Mouse (Mus musculus) hindbrain, embryonic 11.5 days (tissue): ENCODE data around the gene 1700013G24Rik. TPM values are rescaled to one million over a fixed set of nuclear protein-coding genes. Genes with fewer than 3 reads are reported as not detected.
"Not testable (repeated sequence)": the region's sequence is repeated elsewhere in the genome, so short reads cannot be mapped to it uniquely, and the experiment has no call there.

Source experiments
- ATAC-seq: fragments of 200-750 bp; cut with Nextera tagmentation; 2 replicates; pipeline ENCODE4 v1.8.0; 2017; ENCODE audit warnings: mild to moderate bottlenecking, moderate TSS enrichment, moderate library complexity; ENCODE audit not compliant: low FRiP score
- DNase-seq: peaks from one replicate; pipeline ENCODE4 v3.0.0-alpha.2; 2015; ENCODE audit warnings: low spot score
- H3K27ac ChIP-seq: fragments of 300-500 bp; sonication (generic); 2 replicates; pipeline ENCODE4 v1.5.1; 2014; ENCODE audit warnings: mild to moderate bottlenecking, low read depth, low read length
- H3K27me3 ChIP-seq: fragments of 300-500 bp; sonication (generic); 2 replicates; pipeline ENCODE4 v1.6.1; 2014; ENCODE audit warnings: mild to moderate bottlenecking, low read length, moderate library complexity, mixed read lengths; ENCODE audit not compliant: control insufficient read depth, insufficient read depth
- H3K36me3 ChIP-seq: fragments of 300-500 bp; sonication (generic); 2 replicates; pipeline ENCODE4 v1.6.1; 2014; ENCODE audit warnings: mild to moderate bottlenecking, low read length, moderate library complexity, mixed read lengths; ENCODE audit not compliant: control insufficient read depth, insufficient read depth
- H3K4me1 ChIP-seq: fragments of 300-500 bp; sonication (generic); replicated peaks from 2 replicates; pipeline ENCODE4 v1.6.1; 2014; ENCODE audit warnings: low read length, mixed read lengths; ENCODE audit not compliant: control insufficient read depth, insufficient read depth
- H3K4me2 ChIP-seq: fragments of 300-500 bp; sonication (generic); replicated peaks from 2 replicates; pipeline ENCODE4 v1.6.1; 2014; ENCODE audit warnings: mild to moderate bottlenecking, low read depth, low read length
- H3K4me3 ChIP-seq: fragments of 300-500 bp; sonication (generic); 2 replicates; pipeline ENCODE4 v1.5.1; 2014; ENCODE audit warnings: low read depth, low read length
- H3K9ac ChIP-seq: fragments of 300-500 bp; sonication (generic); 2 replicates; pipeline ENCODE4 v1.6.1; 2014; ENCODE audit warnings: low read depth, low read length
- H3K9me3 ChIP-seq: fragments of 300-500 bp; sonication (generic); 2 replicates; pipeline ENCODE4 v1.6.1; 2016; ENCODE audit warnings: low read length; ENCODE audit not compliant: control insufficient read depth
- WGBS: fragments of 180-500 bp; shearing (Covaris S2); extraction: QIAGEN DNeasy Blood & Tissue Kit; methylation state at CpG from one replicate; pipeline ENCODE4 v1.1.7; 2014; 5-methylcytosine and 5-hydroxymethylcytosine counted together
- polyA plus RNA-seq: library from polyadenylated mRNA; unstranded; fragments of >200 nt; fragmentation: Nextera tagmentation; extraction: Ambion mirVana; gene quantifications from 2 replicates; pipeline ENCODE4 v1.2.1, GENCODE M21; 2014

Gene 1700013G24Rik
- polyA plus RNA-seq = not detected in 2 replicates

DNA sequence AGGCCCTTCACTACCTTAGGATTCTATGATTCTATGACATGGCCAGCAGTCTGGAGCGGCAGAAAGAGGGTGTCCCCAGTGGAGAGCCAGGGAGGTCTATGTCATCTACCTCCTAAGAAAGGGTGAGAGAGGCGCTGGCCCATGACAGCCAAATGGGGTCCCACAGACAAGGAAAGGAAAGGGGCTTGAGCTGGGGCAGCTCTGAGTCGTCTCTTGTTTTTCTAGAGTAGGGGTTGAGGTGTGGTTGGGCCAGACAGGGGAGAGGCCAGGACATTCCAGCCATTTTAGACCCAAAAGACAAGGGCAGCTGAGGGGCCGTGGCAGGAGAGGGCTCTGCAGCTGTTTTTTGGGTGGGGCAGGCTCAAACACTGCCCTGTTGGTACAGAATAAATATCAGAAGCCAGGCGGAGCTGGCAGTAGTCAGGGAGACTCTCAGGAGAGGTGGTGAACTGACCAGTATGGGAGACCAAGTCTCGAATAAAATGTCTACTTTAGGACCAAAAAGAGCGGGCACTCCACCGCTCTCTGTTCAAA is at the start of gene 1700013G24Rik:
1700013G24Rik (plus strand) TSS at position 51 of the 534 bp plus-strand sequence.
- no peak within 1 kb of the TSS for H3K27ac ChIP-seq
- no peak within 1 kb of the TSS for H3K4me3 ChIP-seq
- DNase-seq (no peak), ATAC-seq (no peak)
- no peaks in the 10 kb centered on the region for H3K9me3 ChIP-seq
- no peaks in the 10 kb centered on the region for H3K36me3 ChIP-seq
- 79% methylated on average over 8 of the region's 8 CpGs for WGBS
- no peaks in the 10 kb centered on the region for H3K4me1 ChIP-seq
- no peaks in the 10 kb centered on the region for H3K27me3 ChIP-seq
- H3K4me2 ChIP-seq = no peak within 1 kb of the TSS
- H3K9ac ChIP-seq = no peak within 1 kb of the TSS

DNA sequence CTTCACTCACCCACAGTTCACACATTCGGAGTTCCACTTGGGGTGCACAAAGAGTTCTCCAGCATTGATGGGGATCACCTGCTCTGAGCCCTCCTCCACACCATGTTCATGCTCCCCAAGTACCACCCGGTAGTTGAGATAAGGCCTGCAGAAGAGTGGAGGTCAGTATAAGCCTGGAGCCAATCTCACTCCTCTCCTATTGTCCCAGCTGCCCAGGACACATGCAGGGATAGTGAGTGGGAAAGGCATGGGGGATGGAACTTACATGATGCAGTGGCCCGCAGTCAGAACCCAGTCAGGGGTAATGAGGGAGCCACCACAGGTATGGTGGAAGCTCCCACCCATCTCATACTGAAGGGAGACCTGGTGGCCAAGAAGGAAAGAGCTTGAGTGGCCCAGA is 47.5 kb upstream of the 1700013G24Rik start:
- Histone ChIP-seq H3K27me3 (no peaks in the 10 kb centered on the region), H3K4me1 (no peaks in the 10 kb centered on the region), H3K27ac (no peak overlapping the region), H3K4me2 (no peak overlapping the region), H3K9me3 (no peaks in the 10 kb centered on the region), H3K4me3 (no peak overlapping the region), H3K36me3 (no peaks in the 10 kb centered on the region), H3K9ac (no peak overlapping the region)
- ATAC-seq (no peak), DNase-seq (no peak)
- 87% methylated on average over 3 of the region's 3 CpGs for WGBS

DNA sequence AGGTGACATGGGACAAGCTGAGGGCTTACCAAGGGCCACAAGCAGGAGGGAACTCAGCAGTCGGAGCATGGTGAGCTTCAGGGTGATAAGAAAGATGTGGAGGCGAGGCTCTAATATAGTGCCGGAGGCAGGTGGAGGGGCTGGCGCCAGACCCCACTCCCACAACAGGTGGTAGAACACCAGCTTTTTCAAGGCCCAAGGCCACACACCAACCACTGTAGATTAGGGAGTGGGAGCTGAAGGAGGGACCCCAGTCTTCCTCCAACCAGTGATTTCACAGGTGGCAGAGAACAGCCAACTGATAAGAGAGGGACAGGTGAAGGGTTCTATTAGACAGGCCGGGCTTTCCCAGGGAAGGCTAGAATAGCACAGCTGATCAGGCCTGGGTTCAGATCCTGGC is 43.4 kb upstream of the 1700013G24Rik start, which contains the start of gene Cela3a:
Cela3a (minus strand) TSS at position 101 of the 400 bp plus-strand sequence.
- H3K4me1 ChIP-seq = no peaks in the 10 kb centered on the region
- no peak for ATAC-seq
- H3K27me3 ChIP-seq = no peaks in the 10 kb centered on the region
- no peaks in the 10 kb centered on the region for H3K36me3 ChIP-seq
- no peak for DNase-seq
- no peak within 1 kb of the TSS for H3K9ac ChIP-seq
- H3K27ac ChIP-seq = no peak within 1 kb of the TSS
- no peak within 1 kb of the TSS for H3K4me2 ChIP-seq
- WGBS = 89% methylated on average over 5 of the region's 5 CpGs
- H3K4me3 ChIP-seq = no peak within 1 kb of the TSS
- H3K9me3 ChIP-seq = no peaks in the 10 kb centered on the region

DNA sequence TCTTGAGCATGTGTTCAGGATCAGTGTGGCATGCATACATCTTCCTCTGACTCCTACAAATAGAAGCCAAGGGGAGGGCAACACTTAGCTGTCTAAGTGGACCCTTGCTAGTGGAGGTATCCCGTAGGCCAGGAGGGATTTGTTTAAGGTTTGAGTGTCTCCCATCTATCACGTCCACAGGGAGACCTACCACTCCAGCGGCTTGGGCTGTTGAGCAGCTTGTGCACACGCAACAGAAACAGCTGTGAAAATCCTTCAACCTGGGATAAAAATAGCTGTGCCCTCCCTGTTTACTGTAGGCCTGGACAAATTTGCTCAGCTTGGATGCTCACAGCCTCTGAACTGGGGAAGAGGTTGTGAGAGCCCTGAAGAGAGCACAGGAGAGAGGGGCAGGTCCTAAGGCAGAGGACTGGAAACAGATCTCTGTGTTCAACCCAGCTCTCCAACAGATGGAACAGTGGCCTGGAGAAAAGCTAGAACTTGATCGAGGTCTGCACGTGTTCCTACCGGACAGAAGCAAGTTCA is 40.8 kb upstream of the 1700013G24Rik start:
- 88% methylated on average over 7 of the region's 7 CpGs for WGBS
- not testable (repeated sequence) for H3K4me2 ChIP-seq, H3K27me3 ChIP-seq, H3K4me1 ChIP-seq, DNase-seq, H3K9me3 ChIP-seq, H3K9ac ChIP-seq, H3K27ac ChIP-seq, ATAC-seq, H3K36me3 ChIP-seq, H3K4me3 ChIP-seq

DNA sequence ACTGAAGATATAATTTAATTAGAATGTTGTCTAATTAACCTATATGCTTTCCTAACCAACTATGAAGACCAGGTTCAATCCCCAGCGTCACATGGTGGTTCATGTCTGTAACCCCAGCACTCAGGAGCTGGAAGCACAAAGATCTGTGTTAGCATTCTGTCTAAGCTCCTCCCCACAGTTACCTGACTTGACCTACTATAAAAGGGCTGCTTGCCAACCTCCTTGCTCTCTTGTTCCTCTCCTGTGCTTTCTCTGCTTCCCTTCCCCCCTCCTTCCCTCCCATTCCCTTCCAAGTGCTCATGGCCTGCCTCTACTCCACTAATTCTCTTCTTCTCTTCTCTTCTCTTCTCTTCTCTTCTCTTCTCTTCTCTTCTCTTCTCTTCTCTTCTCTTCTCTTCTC is 38.1 kb upstream of the 1700013G24Rik start:
- Histone ChIP-seq H3K9me3 (no peaks in the 10 kb centered on the region), H3K4me3 (no peak overlapping the region), H3K4me2 (no peak overlapping the region), H3K36me3 (no peaks in the 10 kb centered on the region), H3K4me1 (no peaks in the 10 kb centered on the region), H3K9ac (no peak overlapping the region), H3K27ac (no peak overlapping the region), H3K27me3 (no peaks in the 10 kb centered on the region)
- 73% methylated on average over 1 of the region's 1 CpGs for WGBS
- ATAC-seq (no peak), DNase-seq (no peak)

DNA sequence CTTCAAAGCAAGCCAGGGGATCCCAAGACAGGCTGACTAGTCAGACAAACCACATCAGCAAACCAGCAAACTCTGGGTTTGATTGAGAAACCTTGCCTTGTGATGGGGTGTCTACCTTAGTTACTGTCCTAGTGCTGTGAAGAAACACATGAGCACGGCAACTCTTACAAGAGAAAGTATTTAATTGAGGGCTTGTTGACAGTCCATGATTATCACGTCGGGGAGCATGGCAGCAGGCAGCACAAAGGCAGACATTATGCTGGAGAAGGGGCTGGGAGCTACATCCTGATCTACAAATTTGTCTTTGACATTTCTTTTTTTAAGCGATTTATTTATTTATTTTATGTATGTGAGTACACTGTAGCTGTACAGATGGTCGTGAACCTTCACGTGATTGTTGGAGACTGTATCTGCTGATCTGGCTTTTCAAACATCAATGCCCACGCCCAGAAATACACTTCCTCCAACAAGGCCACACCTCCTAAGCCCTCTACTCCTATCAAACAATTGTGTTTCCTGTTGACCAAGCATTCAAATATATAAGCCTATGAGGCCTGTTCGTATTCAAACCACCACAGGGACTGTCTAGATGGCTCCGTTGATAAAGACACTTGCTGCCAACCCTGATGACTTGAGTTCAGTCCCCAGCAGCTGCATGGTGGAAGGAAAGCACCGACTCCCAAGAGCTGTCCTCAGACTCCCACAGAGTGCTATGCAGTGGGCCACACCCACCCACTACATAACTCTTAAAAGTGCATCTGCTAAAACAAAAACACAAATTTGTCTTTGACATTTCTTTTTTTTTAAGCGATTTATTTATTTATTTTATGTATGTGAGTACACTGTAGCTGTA is 35.1 kb upstream of the 1700013G24Rik start:
- Histone ChIP-seq H3K9ac (no peak overlapping the region), H3K4me1 (no peaks in the 10 kb centered on the region), H3K4me3 (no peak overlapping the region), H3K4me2 (no peak overlapping the region), H3K9me3 (no peaks in the 10 kb centered on the region), H3K36me3 (no peaks in the 10 kb centered on the region), H3K27me3 (no peaks in the 10 kb centered on the region), H3K27ac (no peak overlapping the region)
- ATAC-seq (no peak), DNase-seq (no peak)
- WGBS = 75% methylated on average over 11 of the region's 11 CpGs

DNA sequence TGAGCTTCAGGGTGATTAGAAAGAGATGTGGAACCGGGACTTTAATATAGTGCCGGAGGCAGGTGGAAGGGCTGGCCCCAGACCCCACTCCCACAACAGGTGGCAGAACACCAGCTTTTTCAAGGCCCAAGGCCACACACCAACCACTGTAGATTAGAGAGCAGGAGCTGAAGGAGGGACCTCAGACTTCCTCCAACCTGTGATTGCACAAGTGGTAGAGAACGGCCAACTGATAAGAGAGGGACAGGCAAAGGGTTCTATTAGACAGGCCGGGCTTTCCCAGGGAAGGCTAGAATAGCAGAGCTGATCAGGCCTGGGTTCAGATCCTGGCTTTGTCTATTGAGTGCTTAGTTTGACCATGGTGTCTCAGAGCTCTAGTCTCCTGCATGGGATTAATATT is 22.6 kb upstream of the 1700013G24Rik start, which contains the start of gene Cela3b:
Cela3b (minus strand) TSS at position 39 of the 400 bp plus-strand sequence.
- WGBS = 92% methylated on average over 4 of the region's 4 CpGs
- Histone ChIP-seq H3K4me1 (no peaks in the 10 kb centered on the region), H3K9me3 (no peaks in the 10 kb centered on the region), H3K27ac (no peak within 1 kb of the TSS), H3K36me3 (no peaks in the 10 kb centered on the region), H3K9ac (no peak within 1 kb of the TSS), H3K4me2 (no peak within 1 kb of the TSS), H3K4me3 (no peak within 1 kb of the TSS), H3K27me3 (no peaks in the 10 kb centered on the region)
- DNase-seq = no peak
- no peak for ATAC-seq

DNA sequence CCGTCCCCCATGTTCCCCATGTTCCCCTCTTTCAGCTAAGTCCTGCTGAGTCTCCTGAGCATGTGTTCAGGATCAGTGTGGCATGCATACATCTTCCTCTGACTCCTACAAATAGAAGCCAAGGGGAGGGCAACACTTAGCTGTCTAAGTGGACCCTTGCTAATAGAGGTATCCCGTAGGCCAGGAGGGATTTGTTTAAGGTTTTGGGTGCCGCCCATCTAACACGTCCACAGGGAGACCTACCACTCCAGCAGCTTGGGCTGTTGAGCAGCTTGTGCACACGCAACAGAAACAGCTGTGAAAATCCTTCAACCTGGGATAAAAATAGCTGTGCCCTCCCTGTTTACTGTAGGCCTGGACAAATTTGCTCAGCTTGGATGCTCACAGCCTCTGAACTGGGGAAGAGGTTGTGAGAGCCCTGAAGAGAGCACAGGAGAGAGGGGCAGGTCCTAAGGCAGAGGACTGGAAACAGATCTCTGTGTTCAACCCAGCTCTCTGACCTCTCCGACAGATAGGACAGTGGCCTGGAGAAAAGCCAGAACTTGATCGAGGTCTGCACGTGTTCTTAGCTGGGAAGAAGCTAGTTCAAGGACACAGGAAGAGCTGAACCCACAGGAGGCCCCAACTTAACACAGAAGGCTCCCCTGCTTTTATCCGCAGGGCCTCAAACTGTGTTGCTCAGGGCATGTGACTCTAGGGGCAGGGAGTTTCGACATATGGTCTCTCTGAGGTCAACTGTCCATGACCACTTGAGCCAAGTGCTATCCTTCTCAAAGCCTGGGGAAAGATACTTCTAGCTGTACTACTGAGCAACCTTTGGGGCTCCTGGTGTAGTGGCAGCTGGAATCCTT is 20.2 kb upstream of the 1700013G24Rik start:
- H3K4me2 ChIP-seq, H3K27ac ChIP-seq, ATAC-seq, H3K36me3 ChIP-seq, DNase-seq, H3K4me3 ChIP-seq, H3K9ac ChIP-seq, H3K27me3 ChIP-seq, H3K9me3 ChIP-seq, H3K4me1 ChIP-seq: not testable (repeated sequence)
- WGBS = 83% methylated on average over 10 of the region's 10 CpGs
